Mouse (Mus musculus) embryo, embryonic 9.5 days (tissue): ENCODE measurements around the gene Pdk2.

Experiments used
- DNase-seq: peaks from one replicate; pipeline ENCODE4 v3.0.0-alpha.2; 2017; ENCODE audit errors: extremely low spot score

The Pdk2 gene

GRCm38 (mm10) chr11:95004136-95004936 is 36.8 kb downstream of the Pdk2 start:
- DNase-seq = no peak

- no peak for DNase-seq
Observed at GRCm38 (mm10) chr11:95002705-95003104, 38.4 kb downstream of the Pdk2 start.

- DNase-seq = no peak
Observed at GRCm38 (mm10) chr11:95001584-95002347, 39.4 kb downstream of the Pdk2 start.

- peak; percentile 72 for DNase-seq
Observed at GRCm38 (mm10) chr11:95001058-95001457, 40.1 kb downstream of the Pdk2 start.

- no peak for DNase-seq
Observed at GRCm38 (mm10) chr11:95000548-95000947, 40.6 kb downstream of the Pdk2 start.

GRCm38 (mm10) chr11:95000128-95000527 is 41.0 kb downstream of the Pdk2 start:
- no peak for DNase-seq

GRCm38 (mm10) chr11:94998041-94998531 is 43.1 kb downstream of the Pdk2 start:
- DNase-seq = no peak

- no peak for DNase-seq
Observed at GRCm38 (mm10) chr11:94997596-94997995, 43.6 kb downstream of the Pdk2 start.

GRCm38 (mm10) chr11:94996984-94997383 is 44.2 kb downstream of the Pdk2 start:
- DNase-seq = no peak

GRCm38 (mm10) chr11:94996101-94996500 is 45.1 kb downstream of the Pdk2 start:
- no peak for DNase-seq

- DNase-seq = no peak
Observed at GRCm38 (mm10) chr11:94994947-94995772, 46.0 kb downstream of the Pdk2 start.

GRCm38 (mm10) chr11:94994208-94994814 is 46.8 kb downstream of the Pdk2 start:
- DNase-seq = no peak

GRCm38 (mm10) chr11:94992754-94993606 is 48.2 kb downstream of the Pdk2 start:
- DNase-seq = peak; percentile 46

- no peak for DNase-seq
Observed at GRCm38 (mm10) chr11:94992480-94992753, 48.7 kb downstream of the Pdk2 start.

- DNase-seq = peak; percentile 50
Observed at GRCm38 (mm10) chr11:94991641-94992479, 49.3 kb downstream of the Pdk2 start.

GRCm38 (mm10) chr11:94990749-94991577 is 50.2 kb downstream of the Pdk2 start, which contains the start of gene Ppp1r9b:
TSS of gene Ppp1r9b (plus strand) at chr11:94991035.
- DNase-seq = peak; percentile 94

- DNase-seq = no peak
Observed at GRCm38 (mm10) chr11:94990102-94990748, 50.9 kb downstream of the Pdk2 start.

GRCm38 (mm10) chr11:94989562-94990017 is 51.6 kb downstream of the Pdk2 start:
- peak; percentile 89 for DNase-seq
